Mouse (Mus musculus) lung, postnatal 25 days (tissue): ENCODE measurements around the gene Lyve1.
"Not testable (repeated sequence)": the region's sequence is repeated elsewhere in the genome, so short reads cannot be mapped to it uniquely, and the experiment has no call there.

Experiments
- DNase-seq: peaks from one replicate; pipeline ENCODE4 v3.0.0; 2022; ENCODE audit warnings: low spot score

The Lyve1 gene

GRCm38 (mm10) chr7:110862751-110863289, at the start of gene Lyve1:
Gene Lyve1, minus strand, starts transcription at chr7:110863239.
- peak; percentile 69 for DNase-seq

GRCm38 (mm10) chr7:110908209-110909144, 45.4 kb upstream of the Lyve1 start:
- DNase-seq, result no peak

GRCm38 (mm10) chr7:110906566-110906965, 43.5 kb upstream of the Lyve1 start:
- DNase-seq, result no peak

- peak; percentile 81 for DNase-seq
Observed at GRCm38 (mm10) chr7:110903226-110903625, 40.2 kb upstream of the Lyve1 start.

GRCm38 (mm10) chr7:110897202-110897601, 34.2 kb upstream of the Lyve1 start:
- no peak for DNase-seq

GRCm38 (mm10) chr7:110896453-110896852, 33.4 kb upstream of the Lyve1 start:
- DNase-seq, result no peak

GRCm38 (mm10) chr7:110895772-110896171, 32.7 kb upstream of the Lyve1 start:
- not testable (repeated sequence) for DNase-seq

GRCm38 (mm10) chr7:110894673-110895072, 31.6 kb upstream of the Lyve1 start:
- no peak for DNase-seq

GRCm38 (mm10) chr7:110893943-110894610, 31.0 kb upstream of the Lyve1 start:
- DNase-seq, result peak; percentile 86

GRCm38 (mm10) chr7:110891501-110891986, 28.5 kb upstream of the Lyve1 start:
- DNase-seq, result peak; percentile 51

GRCm38 (mm10) chr7:110881746-110882333, 18.8 kb upstream of the Lyve1 start:
- no peak for DNase-seq

GRCm38 (mm10) chr7:110878028-110878427, 15.0 kb upstream of the Lyve1 start:
- DNase-seq, result no peak

- peak; percentile 68 for DNase-seq
Observed at GRCm38 (mm10) chr7:110876965-110877364, 13.9 kb upstream of the Lyve1 start.

- DNase-seq, result no peak
Observed at GRCm38 (mm10) chr7:110868807-110869206, 5.8 kb upstream of the Lyve1 start.

- no peak for DNase-seq
Observed at GRCm38 (mm10) chr7:110867116-110867515, 4.1 kb upstream of the Lyve1 start.

- DNase-seq, result no peak
Observed at GRCm38 (mm10) chr7:110866021-110866420, 3.0 kb upstream of the Lyve1 start.

- no peak for DNase-seq
Observed at GRCm38 (mm10) chr7:110865570-110865969, 2.5 kb upstream of the Lyve1 start.

- DNase-seq, result no peak
Observed at GRCm38 (mm10) chr7:110865038-110865437, 2.0 kb upstream of the Lyve1 start.

GRCm38 (mm10) chr7:110860129-110860528, 2.9 kb downstream of the Lyve1 start:
- peak; percentile 85 for DNase-seq

GRCm38 (mm10) chr7:110855604-110856003, 7.4 kb downstream of the Lyve1 start:
- no peak for DNase-seq

GRCm38 (mm10) chr7:110854927-110855546, 8.0 kb downstream of the Lyve1 start:
- no peak for DNase-seq

- DNase-seq, result no peak
Observed at GRCm38 (mm10) chr7:110854519-110854918, 8.5 kb downstream of the Lyve1 start.
